9 mouse cellular contexts compared by ENCODE assay signal in genomic region chr8:123137645-123138077, GRCm38 (mm10). TPM values are rescaled to one million over a fixed set of nuclear protein-coding genes. Genes with fewer than 3 reads are reported as not detected.
DNase-seq lines count a peak whose midpoint lies in the region; ATAC-seq lines count a peak whose summit lies in the region.
"Had no signal": no experiment of that assay in that cellular context is flagged by ENCODE, and none has a peak within 500 bp of the region (broad histone marks: within the 10 kb centered on the region; RNA-seq: fewer than 3 reads in every experiment).

No protein-coding gene starts in this region.

- peaks cover 35% of the 10 kb centered on the region for H3K4me1 ChIP-seq in lung, embryonic 15.5 days
- H3K4me1 ChIP-seq in embryonic facial prominence, embryonic 10.5 days = peaks cover 44% of the 10 kb centered on the region
- peaks cover 37% of the 10 kb centered on the region for H3K4me1 ChIP-seq in heart, embryonic 10.5 days
- peaks cover 5% of the 10 kb centered on the region; the same call in 1 of the 2 replicates for H3K4me1 ChIP-seq in midbrain, embryonic 11.5 days (ENCODE audit: control insufficient read depth, insufficient read depth, low read length)
- H3K4me1 ChIP-seq: liver, embryonic 15.5 days had no signal

- peak overlapping the region; percentile 67 for H3K27ac ChIP-seq in lung, embryonic 15.5 days
- peak overlapping the region; percentile 70 for H3K27ac ChIP-seq in embryonic facial prominence, embryonic 10.5 days (replicated peaks)
- H3K27ac ChIP-seq in heart, embryonic 10.5 days = peak overlapping the region; percentile 69
- no peak overlapping the region for H3K27ac ChIP-seq in midbrain, embryonic 11.5 days (ENCODE audit: low read depth, low read length)
- H3K27ac ChIP-seq: liver, embryonic 15.5 days had no signal

- H3K4me2 ChIP-seq in lung, embryonic 15.5 days = no peak overlapping the region
- no peak overlapping the region for H3K4me2 ChIP-seq in midbrain, embryonic 11.5 days
- H3K4me2 ChIP-seq: liver, embryonic 15.5 days had no signal

- no peaks in the 10 kb centered on the region for H3K36me3 ChIP-seq in lung, embryonic 15.5 days
- no peaks in the 10 kb centered on the region for H3K36me3 ChIP-seq in embryonic facial prominence, embryonic 10.5 days (replicated peaks)
- no peaks in the 10 kb centered on the region for H3K36me3 ChIP-seq in heart, embryonic 10.5 days
- H3K36me3 ChIP-seq in midbrain, embryonic 11.5 days (ENCODE audit: control insufficient read depth, insufficient read depth, low read length) = no peaks in the 10 kb centered on the region
- H3K36me3 ChIP-seq: liver, embryonic 15.5 days had no signal

- WGBS in lung, embryonic 15.5 days = 15% methylated on average over 2 of the region's 2 CpGs
- 15% methylated on average over 2 of the region's 2 CpGs for WGBS in embryonic facial prominence, embryonic 10.5 days
- 7% methylated on average over 2 of the region's 2 CpGs for WGBS in heart, embryonic 10.5 days
- WGBS in midbrain, embryonic 11.5 days = 20% methylated on average over 2 of the region's 2 CpGs

- H3K9me3 ChIP-seq in lung, embryonic 15.5 days = no peaks in the 10 kb centered on the region
- peaks cover 4% of the 10 kb centered on the region; the same call in 1 of the 2 replicates for H3K9me3 ChIP-seq in embryonic facial prominence, embryonic 10.5 days
- H3K9me3 ChIP-seq in heart, embryonic 10.5 days = no peaks in the 10 kb centered on the region
- H3K9me3 ChIP-seq in midbrain, embryonic 11.5 days (ENCODE audit: control insufficient read depth, low read length) = no peaks in the 10 kb centered on the region

- H3K9ac ChIP-seq in lung, embryonic 15.5 days = no peak overlapping the region
- no peak overlapping the region for H3K9ac ChIP-seq in midbrain, embryonic 11.5 days (ENCODE audit: low read length)
- H3K9ac ChIP-seq: liver, embryonic 15.5 days had no signal

- DNase-seq in lung, postnatal 36 days = no peak
- peak; percentile 80 for DNase-seq in embryonic facial prominence, embryonic 10.5 days (ENCODE audit: low spot score)
- DNase-seq in heart, embryonic 10.5 days (ENCODE audit: low spot score) = peak; percentile 91
- DNase-seq in kidney, postnatal 36 days = peak; percentile 21 to 43
- peak; percentile 82 for DNase-seq in midbrain, embryonic 11.5 days (ENCODE audit: low spot score, missing footprints)
- no peak for DNase-seq in spleen, postnatal 14 days (ENCODE audit: low spot score in 2 of 2)

- ATAC-seq in lung, embryonic 15.5 days (ENCODE audit: borderline replicate concordance, extremely low read depth, low FRiP score, low TSS enrichment) = peak; percentile 55
- peak; percentile 38; the same call in 1 of the 2 replicates for ATAC-seq in midbrain, embryonic 11.5 days (ENCODE audit: low FRiP score)
- no peak for ATAC-seq in megakaryocyte, adult 5-6 weeks (ENCODE audit: poor library complexity, severe bottlenecking)

- H3K4me3 ChIP-seq in lung, embryonic 15.5 days = no peak overlapping the region
- H3K4me3 ChIP-seq in embryonic facial prominence, embryonic 10.5 days = no peak overlapping the region
- H3K4me3 ChIP-seq in heart, embryonic 10.5 days = no peak overlapping the region
- no peak overlapping the region for H3K4me3 ChIP-seq in midbrain, embryonic 11.5 days (ENCODE audit: low read depth, low read length)
- H3K4me3 ChIP-seq: liver, embryonic 15.5 days had no signal

- H3K27me3 ChIP-seq in lung, embryonic 15.5 days = no peaks in the 10 kb centered on the region
- no peaks in the 10 kb centered on the region for H3K27me3 ChIP-seq in embryonic facial prominence, embryonic 10.5 days (replicated peaks; ENCODE audit: low read depth, poor library complexity, severe bottlenecking)
- H3K27me3 ChIP-seq in heart, embryonic 10.5 days (ENCODE audit: insufficient read depth, poor library complexity, severe bottlenecking) = 0 out of 2 replicates have a peak, but pooled peaks cover 6% of the 10 kb centered on the region
- H3K27me3 ChIP-seq in midbrain, embryonic 11.5 days (ENCODE audit: control insufficient read depth, insufficient read depth, low read length) = no peaks in the 10 kb centered on the region
- H3K27me3 ChIP-seq: liver, embryonic 15.5 days had no signal

RNA-seq across cellular contexts. Expression of gene Sult5a1, which starts 20.5 kb away (rescaled TPM):
- 16.8 and 16.9 TPM in 2 replicates for polyA plus RNA-seq in lung, embryonic 15.5 days (2015; fragmentation: Nextera tagmentation; extraction: Ambion mirVana)
- polyA plus RNA-seq in embryonic facial prominence, embryonic 10.5 days (2016; fragmentation: Nextera tagmentation; extraction: Ambion mirVana) = 8.2 and 8.5 TPM in 2 replicates
- 9.3 and 12.3 TPM in 2 replicates for polyA plus RNA-seq in heart, embryonic 10.5 days (2016; fragmentation: Nextera tagmentation; extraction: Ambion mirVana)
- polyA plus RNA-seq in midbrain, embryonic 11.5 days (2014; fragmentation: Nextera tagmentation; extraction: Ambion mirVana) = 2.9 and 3.2 TPM in 2 replicates
- not detected in 2 replicates for total RNA-seq in megakaryocyte, adult 5-6 weeks (2015)
- not detected in 2 replicates for total RNA-seq in megakaryocyte, adult 5-6 weeks (2017)

RNA-seq across cellular contexts. Expression of gene Cpne7, which starts 20.5 kb away (rescaled TPM):
- polyA plus RNA-seq in lung, embryonic 15.5 days (2015; fragmentation: Nextera tagmentation; extraction: Ambion mirVana) = 0.34 and 0.50 TPM in 2 replicates
- 1.8 and 2.0 TPM in 2 replicates for polyA plus RNA-seq in embryonic facial prominence, embryonic 10.5 days (2016; fragmentation: Nextera tagmentation; extraction: Ambion mirVana)
- 0.76 and 1.5 TPM in 2 replicates for polyA plus RNA-seq in heart, embryonic 10.5 days (2016; fragmentation: Nextera tagmentation; extraction: Ambion mirVana)
- polyA plus RNA-seq in midbrain, embryonic 11.5 days (2014; fragmentation: Nextera tagmentation; extraction: Ambion mirVana) = 0.07 TPM in 1 of 2 replicates, not detected in the other
- total RNA-seq in megakaryocyte, adult 5-6 weeks (2015) = 0.11 TPM in 1 of 2 replicates, not detected in the other
- total RNA-seq in megakaryocyte, adult 5-6 weeks (2017) = 0.22 and 0.98 TPM in 2 replicates

RNA-seq across cellular contexts. Expression of gene Rpl13, which starts 35.5 kb away (rescaled TPM):
- 1,444 and 1,500 TPM in 2 replicates for polyA plus RNA-seq in lung, embryonic 15.5 days (2015; fragmentation: Nextera tagmentation; extraction: Ambion mirVana)
- polyA plus RNA-seq in embryonic facial prominence, embryonic 10.5 days (2016; fragmentation: Nextera tagmentation; extraction: Ambion mirVana) = 1,419 and 1,432 TPM in 2 replicates
- 1,165 and 1,266 TPM in 2 replicates for polyA plus RNA-seq in heart, embryonic 10.5 days (2016; fragmentation: Nextera tagmentation; extraction: Ambion mirVana)
- polyA plus RNA-seq in midbrain, embryonic 11.5 days (2014; fragmentation: Nextera tagmentation; extraction: Ambion mirVana) = 1,312 and 1,403 TPM in 2 replicates
- 726 and 746 TPM in 2 replicates for total RNA-seq in megakaryocyte, adult 5-6 weeks (2015)
- 1,905 and 2,227 TPM in 2 replicates for total RNA-seq in megakaryocyte, adult 5-6 weeks (2017)

RNA-seq across cellular contexts. Expression of gene Dpep1, which starts 48.4 kb away (rescaled TPM):
- 4.5 and 6.1 TPM in 2 replicates for polyA plus RNA-seq in lung, embryonic 15.5 days (2015; fragmentation: Nextera tagmentation; extraction: Ambion mirVana)
- polyA plus RNA-seq in embryonic facial prominence, embryonic 10.5 days (2016; fragmentation: Nextera tagmentation; extraction: Ambion mirVana) = 10.5 and 13.0 TPM in 2 replicates
- polyA plus RNA-seq in heart, embryonic 10.5 days (2016; fragmentation: Nextera tagmentation; extraction: Ambion mirVana) = 1.9 and 5.2 TPM in 2 replicates
- polyA plus RNA-seq in midbrain, embryonic 11.5 days (2014; fragmentation: Nextera tagmentation; extraction: Ambion mirVana) = 1.7 and 2.2 TPM in 2 replicates
- total RNA-seq in megakaryocyte, adult 5-6 weeks (2015) = 0.36 and 1.8 TPM in 2 replicates
- 0.24 and 0.33 TPM in 2 replicates for total RNA-seq in megakaryocyte, adult 5-6 weeks (2017)

Comparison
In these comparisons a context has a peak if more than half of its experiments do, and no peak if none do; other contexts are left out.
1. DNase-seq: peak in embryonic facial prominence, embryonic 10.5 days (single experiment), heart, embryonic 10.5 days (single experiment), kidney, postnatal 36 days (2 of 2) and midbrain, embryonic 11.5 days (single experiment); none in lung, postnatal 36 days (single experiment) and spleen, postnatal 14 days (0 of 2).